Mouse (Mus musculus) kidney, adult 11 months (tissue): ENCODE data around the gene Gabbr2.
A peak's percentile ranks its signal among the peaks of the same experiment; 100 is the strongest.

Source experiments
- DNase-seq: peaks from one replicate; pipeline ENCODE4 v3.0.0; 2022

Gabbr2 gene

DNA sequence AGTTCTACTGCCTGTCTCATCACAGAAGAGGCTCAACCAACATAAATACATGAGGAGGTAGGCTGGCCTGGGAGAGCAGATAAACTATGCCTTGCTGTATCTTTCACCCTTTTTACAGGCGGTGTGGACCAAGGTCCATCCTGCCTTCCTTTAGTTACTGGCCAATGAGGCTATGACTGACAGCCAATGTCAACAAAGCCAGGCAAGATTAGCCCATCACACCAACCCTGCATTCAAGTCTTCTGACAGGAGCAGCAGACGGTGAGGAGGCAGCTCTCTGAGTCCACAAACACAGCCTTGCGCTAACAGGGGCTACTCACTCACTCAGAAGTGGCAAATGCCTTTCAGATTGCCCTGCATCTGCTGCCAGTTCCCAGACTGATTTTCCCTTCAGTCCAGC, 3.4 kb downstream of the Gabbr2 start:
- no peak for DNase-seq

DNA sequence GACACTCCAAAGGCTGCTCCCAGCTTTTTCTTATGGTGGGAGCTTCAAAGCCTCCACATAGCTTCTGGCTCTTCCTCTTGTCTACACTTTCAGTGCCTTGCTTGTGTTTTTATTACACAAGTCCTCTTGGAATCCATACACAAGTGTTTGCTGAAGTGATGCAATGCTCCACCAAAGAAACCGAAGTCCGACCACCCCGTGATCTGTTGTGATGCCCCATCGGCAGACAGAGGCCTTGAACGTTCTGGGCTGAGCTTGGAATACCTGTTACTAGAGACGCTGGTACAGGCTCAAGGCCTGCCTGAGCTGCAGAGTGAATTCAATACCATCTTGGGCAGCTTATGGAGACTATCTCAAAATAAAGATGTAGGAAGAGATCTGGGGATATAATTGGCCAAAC, 3.9 kb downstream of the Gabbr2 start:
- no peak for DNase-seq

- DNase-seq, result no peak
Measured at GRCm38 (mm10) chr4:46986054-46986453, 5.6 kb downstream of the Gabbr2 start.

GRCm38 (mm10) chr4:46982912-46983311, 8.8 kb downstream of the Gabbr2 start:
- DNase-seq, result no peak

GRCm38 (mm10) chr4:46982094-46982493, 9.6 kb downstream of the Gabbr2 start:
- DNase-seq, result no peak

GRCm38 (mm10) chr4:46978371-46978770, 13.3 kb downstream of the Gabbr2 start:
- DNase-seq, result no peak

DNA sequence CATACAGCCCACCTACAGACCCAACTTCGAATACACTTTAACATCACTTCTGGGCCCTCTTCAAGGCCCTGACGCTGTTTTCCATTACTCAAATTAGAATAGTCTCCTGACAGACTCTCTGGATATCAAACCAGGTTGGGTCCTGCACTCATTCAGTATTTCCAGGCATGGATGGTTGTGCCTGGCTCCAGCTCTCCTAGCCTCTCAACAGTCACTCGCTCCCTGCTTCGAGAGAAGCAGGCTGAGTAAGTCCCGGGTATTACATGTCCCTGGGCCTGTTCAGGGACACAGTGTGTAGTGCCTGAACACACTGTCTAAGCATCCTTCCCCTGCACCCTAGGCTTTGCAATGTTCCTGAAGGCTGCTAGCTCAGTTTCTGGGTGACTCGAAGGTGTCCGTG, 14.5 kb downstream of the Gabbr2 start:
- DNase-seq, result no peak

DNA sequence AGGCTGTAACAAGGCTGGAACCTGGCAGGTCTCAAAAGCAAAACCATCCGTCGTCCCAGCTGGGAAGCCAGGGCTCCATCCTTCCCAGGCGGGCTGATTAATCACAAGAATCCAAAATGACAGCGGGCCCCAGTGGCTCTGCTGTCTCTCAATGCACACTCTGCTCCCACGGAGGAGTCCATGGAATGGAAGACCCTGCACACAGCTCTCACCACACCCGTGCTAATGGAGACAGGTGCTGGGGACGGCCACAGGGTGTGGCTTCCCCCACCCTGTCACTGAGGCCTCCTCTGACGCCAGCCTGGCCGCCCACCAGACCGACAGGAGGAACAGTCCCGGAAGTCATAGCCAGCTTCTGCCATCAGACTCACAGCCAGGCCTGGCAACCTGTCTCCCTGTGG, 15.0 kb downstream of the Gabbr2 start:
- no peak for DNase-seq

GRCm38 (mm10) chr4:46973322-46973721, 18.4 kb downstream of the Gabbr2 start:
- DNase-seq, result no peak

- DNase-seq, result no peak
Measured at GRCm38 (mm10) chr4:46967981-46968380, 23.7 kb downstream of the Gabbr2 start.

- DNase-seq, result no peak
Measured at GRCm38 (mm10) chr4:46966551-46966950, 25.1 kb downstream of the Gabbr2 start.

DNA sequence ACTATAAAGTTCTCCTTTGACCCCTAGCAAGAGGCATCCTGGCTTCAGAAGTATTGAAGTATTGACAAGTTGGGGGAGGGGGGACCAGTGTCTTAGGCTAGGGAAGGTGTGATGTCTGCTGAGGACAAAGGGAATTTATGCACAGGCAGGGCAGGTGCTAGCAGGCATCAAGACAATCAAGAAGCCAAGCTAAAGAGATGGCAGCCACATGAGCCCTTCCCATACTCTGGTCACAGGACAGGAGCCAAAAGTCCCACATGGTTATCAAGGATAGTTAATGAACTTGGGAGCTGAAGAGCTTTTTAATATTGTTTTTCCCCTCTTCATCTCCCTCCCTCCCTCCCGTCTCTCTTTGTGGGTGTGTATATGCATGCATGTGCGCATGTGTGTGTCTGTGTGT, 30.3 kb downstream of the Gabbr2 start:
- DNase-seq, result no peak

DNA sequence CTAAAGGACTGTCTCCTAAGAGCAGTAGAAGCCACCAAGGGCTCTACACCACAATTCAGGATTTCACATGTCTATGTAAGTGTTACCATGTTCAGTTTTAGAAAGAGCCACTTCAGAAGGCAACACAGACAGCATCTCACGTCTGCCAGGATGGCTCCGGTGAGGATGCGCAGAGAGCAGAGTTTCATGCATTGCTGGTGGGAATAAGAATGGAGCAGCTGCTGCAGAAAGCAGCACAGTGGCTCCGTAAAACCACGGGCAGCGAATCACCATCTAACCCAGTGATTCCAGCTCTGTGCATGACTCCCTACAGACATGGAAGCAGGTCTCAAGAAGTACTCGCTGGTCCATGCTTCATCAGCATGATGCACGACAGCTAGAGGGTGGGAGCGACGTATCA, 31.5 kb downstream of the Gabbr2 start:
- DNase-seq, result no peak

DNA sequence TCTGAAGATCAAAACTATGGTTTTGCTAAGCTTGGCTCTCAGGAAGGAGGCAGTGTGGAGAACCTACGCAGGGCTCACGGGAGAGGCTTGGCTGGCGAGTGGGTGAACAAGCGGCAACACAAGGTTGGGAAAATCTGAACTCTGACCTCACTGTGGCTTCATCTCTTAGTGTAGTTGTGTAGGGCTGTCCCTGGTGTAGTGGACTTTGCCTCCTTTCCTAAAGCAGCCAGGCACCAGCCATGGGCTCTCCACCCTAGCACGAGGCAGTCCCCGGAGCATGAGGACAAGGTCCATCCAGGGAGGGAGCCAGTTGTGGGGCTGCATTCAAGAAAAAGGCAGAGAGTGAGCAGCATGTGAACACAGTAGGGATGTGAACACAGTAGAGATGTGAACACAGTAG, 31.9 kb downstream of the Gabbr2 start:
- peak; percentile 82 for DNase-seq

GRCm38 (mm10) chr4:46957955-46958354, 33.7 kb downstream of the Gabbr2 start:
- no peak for DNase-seq

DNA sequence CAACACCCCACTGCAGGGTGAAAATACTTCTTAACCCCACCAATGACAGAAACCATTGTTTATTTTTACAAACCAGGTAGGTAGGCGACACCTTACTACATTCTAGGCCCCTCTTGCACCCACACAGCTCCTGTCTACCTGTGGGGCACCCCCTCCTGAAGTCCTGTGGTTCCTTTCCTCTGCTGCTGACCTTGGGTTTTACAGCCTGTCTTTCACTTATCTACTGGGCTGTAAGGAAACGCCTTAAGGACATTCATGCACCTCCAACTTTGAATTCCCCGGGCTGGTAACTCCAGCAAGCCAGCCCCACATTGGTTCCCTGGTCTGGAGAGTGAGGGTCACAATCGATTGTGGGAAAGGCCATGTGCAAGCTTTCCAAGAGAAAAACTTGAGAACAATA, 34.7 kb downstream of the Gabbr2 start:
- DNase-seq, result no peak

GRCm38 (mm10) chr4:46953021-46953420, 38.7 kb downstream of the Gabbr2 start:
- peak; percentile 52 for DNase-seq

- no peak for DNase-seq
Measured at GRCm38 (mm10) chr4:46952562-46952961, 39.1 kb downstream of the Gabbr2 start.

GRCm38 (mm10) chr4:46934291-46934690, 57.4 kb downstream of the Gabbr2 start:
- DNase-seq, result no peak

DNA sequence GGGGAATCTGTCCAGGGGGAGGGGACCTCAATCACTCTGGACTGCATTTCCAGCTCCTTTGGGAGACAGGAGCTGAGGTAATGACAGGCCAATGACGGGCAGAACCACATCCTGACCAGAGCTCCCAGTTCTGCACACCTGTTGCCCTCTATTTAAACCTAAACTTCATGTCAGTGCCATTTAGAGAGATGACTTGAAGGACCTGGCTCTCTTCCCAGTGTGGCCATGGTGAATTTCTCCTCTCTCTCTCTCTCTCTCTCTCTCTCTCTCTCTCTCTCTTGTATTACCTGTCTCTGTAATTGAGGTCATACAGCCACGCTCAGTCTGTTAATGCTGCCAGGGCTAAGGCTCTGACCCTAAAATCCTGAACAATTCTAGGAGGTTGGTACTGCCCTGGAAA, 58.1 kb downstream of the Gabbr2 start:
- no peak for DNase-seq

GRCm38 (mm10) chr4:46931706-46932397, 59.8 kb downstream of the Gabbr2 start:
- DNase-seq, result no peak

GRCm38 (mm10) chr4:46928112-46928511, 63.6 kb downstream of the Gabbr2 start:
- no peak for DNase-seq

GRCm38 (mm10) chr4:46919144-46919543, 72.5 kb downstream of the Gabbr2 start:
- DNase-seq, result no peak

DNA sequence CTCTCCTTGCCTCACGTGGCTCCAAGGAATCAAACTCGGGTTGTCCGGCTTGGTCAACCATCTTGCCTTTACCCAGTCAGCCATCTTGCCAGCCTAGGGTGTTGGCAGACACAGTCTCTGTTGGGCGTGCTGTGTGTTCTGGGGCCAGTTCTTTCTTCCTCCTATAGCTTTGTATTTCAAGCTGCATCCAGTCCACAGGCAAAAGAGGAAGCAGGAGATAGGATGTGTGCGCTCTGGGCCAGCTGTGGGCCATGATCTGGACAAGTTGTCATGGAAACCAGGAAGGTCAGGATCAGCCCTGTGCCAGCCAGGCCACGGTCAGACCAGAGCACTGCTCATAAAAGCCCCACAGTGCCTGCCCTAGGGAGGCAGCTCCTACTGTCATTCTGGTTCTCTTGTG, 74.9 kb downstream of the Gabbr2 start:
- no peak for DNase-seq

- DNase-seq, result no peak
Measured at GRCm38 (mm10) chr4:46915934-46916333, 75.7 kb downstream of the Gabbr2 start.
